Mouse (Mus musculus) liver, adult 2 months (tissue): ENCODE data around the gene Frmd4a.
A peak's percentile ranks its signal among the peaks of the same experiment; 100 is the strongest.

Source experiments
- CTCF ChIP-seq: fragments of 200-500 bp; IDR thresholded peaks from 2 replicates; pipeline ENCODE4 v1.5.1; 2011; ENCODE audit warnings: low read depth, low read length, control low read depth
- POLR2A ChIP-seq: fragments of 200-500 bp; IDR thresholded peaks from 2 replicates; pipeline ENCODE4 v1.6.1; 2011; ENCODE audit warnings: low read length, control low read depth; ENCODE audit not compliant: insufficient read depth; ENCODE audit errors: extremely low read depth

DNA sequence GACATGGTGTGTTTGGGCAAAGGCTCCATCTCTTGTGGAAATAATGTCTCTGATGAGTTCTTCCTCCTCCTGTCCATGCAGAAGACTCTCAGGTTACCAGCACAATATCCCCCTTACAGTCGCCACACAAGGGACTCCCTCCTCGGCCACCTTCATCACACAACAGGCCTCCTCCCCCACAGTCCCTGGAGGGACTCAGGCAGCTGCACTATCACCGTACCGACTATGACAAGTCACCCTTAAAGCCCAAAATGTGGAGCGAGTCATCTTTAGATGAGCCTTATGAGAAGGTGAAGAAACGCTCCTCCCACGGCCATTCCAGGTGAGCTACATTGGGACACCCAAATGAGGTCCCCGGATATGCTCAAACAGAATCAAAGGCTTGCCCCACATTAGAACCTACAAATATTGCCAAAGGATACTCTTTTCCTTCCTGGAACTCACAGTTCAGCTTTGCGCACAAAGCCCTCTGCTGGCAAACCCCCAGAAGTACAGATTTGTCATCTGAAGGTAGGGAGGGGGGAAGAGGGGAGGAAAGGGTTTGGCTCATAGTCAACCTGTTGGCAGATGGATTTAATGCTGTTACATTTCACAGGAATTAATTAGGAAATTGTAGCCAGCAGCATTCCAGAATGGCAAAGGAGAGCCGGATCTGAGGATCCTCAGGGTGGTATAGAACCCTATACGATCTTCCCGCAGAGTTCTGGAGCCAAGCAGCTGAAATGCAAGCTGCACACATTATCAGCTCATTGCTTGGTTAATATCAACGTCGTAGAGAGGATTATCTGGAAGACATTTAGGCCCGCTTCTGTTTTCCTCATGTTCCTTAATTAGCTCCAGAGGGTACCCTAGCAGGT is 583.7 kb downstream of the Frmd4a start:
- TF ChIP-seq POLR2A: no peak
- peak; percentile 56 for TF ChIP-seq CTCF
